Mouse (Mus musculus): ENCODE measurements around the gene Lrrc4c.
A peak's percentile ranks its signal among the peaks of the same experiment; 100 is the strongest.

Gene Lrrc4c

GRCm38 (mm10) chr2:97234074-97234473 lies 916.1 kb downstream of the Lrrc4c start:
- DNase-seq (ENCODE audit: inconsistent ontology term): no peak

GRCm38 (mm10) chr2:97274651-97275050 lies 956.7 kb downstream of the Lrrc4c start:
- DNase-seq (ENCODE audit: inconsistent ontology term): no peak

- DNase-seq (ENCODE audit: inconsistent ontology term): no peak
These were observed 967.0 kb downstream of the Lrrc4c start for GRCm38 (mm10) chr2:97284986-97285385.

GRCm38 (mm10) chr2:97294216-97294615 lies 976.2 kb downstream of the Lrrc4c start:
- peak; percentile 19 for DNase-seq (ENCODE audit: inconsistent ontology term)

- peak; percentile 84 for DNase-seq (ENCODE audit: inconsistent ontology term)
These were observed 981.7 kb downstream of the Lrrc4c start for GRCm38 (mm10) chr2:97299704-97300103.

GRCm38 (mm10) chr2:97318008-97318407 lies 1000.0 kb downstream of the Lrrc4c start:
- DNase-seq (ENCODE audit: inconsistent ontology term): no peak

- no peak for DNase-seq (ENCODE audit: inconsistent ontology term)
These were observed 1000.6 kb downstream of the Lrrc4c start for GRCm38 (mm10) chr2:97318536-97318935.

- DNase-seq (ENCODE audit: inconsistent ontology term): no peak
These were observed 1014.2 kb downstream of the Lrrc4c start for GRCm38 (mm10) chr2:97332084-97332682.

- DNase-seq (ENCODE audit: inconsistent ontology term): no peak
These were observed 1021.7 kb downstream of the Lrrc4c start for GRCm38 (mm10) chr2:97339627-97340026.

- no peak for DNase-seq (ENCODE audit: inconsistent ontology term)
These were observed 1043.3 kb downstream of the Lrrc4c start for GRCm38 (mm10) chr2:97361235-97361634.

GRCm38 (mm10) chr2:97369978-97370377 lies 1052.0 kb downstream of the Lrrc4c start:
- DNase-seq (ENCODE audit: inconsistent ontology term): no peak

- DNase-seq (ENCODE audit: inconsistent ontology term): peak; percentile 89
These were observed 1073.5 kb downstream of the Lrrc4c start for GRCm38 (mm10) chr2:97391437-97391836.

- no peak for DNase-seq (ENCODE audit: inconsistent ontology term)
These were observed 1073.9 kb downstream of the Lrrc4c start for GRCm38 (mm10) chr2:97391876-97392275.

- DNase-seq (ENCODE audit: inconsistent ontology term): peak; percentile 43
These were observed 1095.1 kb downstream of the Lrrc4c start for GRCm38 (mm10) chr2:97413066-97413465.

- no peak for DNase-seq (ENCODE audit: inconsistent ontology term)
These were observed 1096.7 kb downstream of the Lrrc4c start for GRCm38 (mm10) chr2:97414416-97415362.

- peak; percentile 73 for DNase-seq (ENCODE audit: inconsistent ontology term)
These were observed 1116.2 kb downstream of the Lrrc4c start for GRCm38 (mm10) chr2:97434140-97434539.

GRCm38 (mm10) chr2:97435616-97436015 lies 1117.6 kb downstream of the Lrrc4c start:
- no peak for DNase-seq (ENCODE audit: inconsistent ontology term)

GRCm38 (mm10) chr2:97437767-97438166 lies 1119.8 kb downstream of the Lrrc4c start:
- DNase-seq (ENCODE audit: inconsistent ontology term): peak; percentile 63

- DNase-seq (ENCODE audit: inconsistent ontology term): no peak
These were observed 1145.6 kb downstream of the Lrrc4c start for GRCm38 (mm10) chr2:97463573-97463972.

- DNase-seq (ENCODE audit: inconsistent ontology term): peak; percentile 95
These were observed 1148.3 kb downstream of the Lrrc4c start for GRCm38 (mm10) chr2:97466243-97466793.

- peak; percentile 83 for DNase-seq (ENCODE audit: inconsistent ontology term)
These were observed 1149.1 kb downstream of the Lrrc4c start for GRCm38 (mm10) chr2:97467031-97467549.

- no peak for DNase-seq (ENCODE audit: inconsistent ontology term)
These were observed 1149.7 kb downstream of the Lrrc4c start for GRCm38 (mm10) chr2:97467664-97468063.
